Mouse (Mus musculus) urinary bladder, postnatal 4 days (tissue): ENCODE measurements around the gene Tbx4.

Experiments
- DNase-seq, 2 experiments: peaks; one replicate each; pipeline ENCODE4 v3.0.0; 2021 to 2022; ENCODE audit warnings: low spot score in 2 of 2

Gene Tbx4

DNA sequence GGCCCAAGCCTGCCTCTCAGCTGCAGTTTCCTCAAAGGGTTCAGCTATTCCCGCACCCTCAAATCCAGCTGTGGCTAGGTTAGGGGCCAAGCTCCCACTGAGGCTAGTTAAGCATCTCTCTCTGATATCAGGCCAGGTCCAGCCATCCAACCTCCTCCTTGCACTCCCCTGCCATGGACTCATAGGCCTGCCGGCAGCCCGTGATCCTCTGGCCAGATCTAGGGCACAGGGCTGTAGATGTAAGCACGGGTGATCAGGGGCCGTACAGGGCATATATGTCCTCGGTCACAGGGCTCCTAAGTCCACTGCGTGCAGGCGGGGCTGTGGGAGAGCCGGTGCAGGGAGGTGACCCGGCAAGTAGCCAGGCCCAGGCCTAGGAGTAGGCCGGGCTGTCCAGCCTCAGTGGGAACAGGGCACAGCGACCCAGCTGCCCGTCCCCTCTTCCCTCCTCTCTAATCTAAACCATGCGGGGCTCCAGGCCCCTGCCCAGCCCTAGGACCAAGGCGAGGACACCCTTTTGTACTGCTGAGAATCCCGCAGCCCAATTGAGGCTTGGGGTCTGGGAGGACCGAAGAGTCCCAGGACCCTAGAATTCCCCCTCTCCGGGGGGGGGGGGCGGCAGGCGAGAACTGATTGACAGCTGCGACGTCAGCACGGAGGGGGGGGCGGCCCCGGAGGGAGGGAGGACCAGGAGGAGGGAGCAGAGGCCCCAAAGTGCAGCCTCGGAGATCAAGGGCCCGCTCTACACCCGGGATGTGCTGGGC is at the start of gene Tbx4:
Tbx4 (plus strand) TSS at position 758 of the 764 bp plus-strand sequence.
- no peak for DNase-seq

- DNase-seq, result no peak
Measured at GRCm38 (mm10) chr11:85836523-85837290, 49.5 kb upstream of the Tbx4 start.

GRCm38 (mm10) chr11:85837291-85837647 is 49.0 kb upstream of the Tbx4 start:
- DNase-seq, result no peak

DNA sequence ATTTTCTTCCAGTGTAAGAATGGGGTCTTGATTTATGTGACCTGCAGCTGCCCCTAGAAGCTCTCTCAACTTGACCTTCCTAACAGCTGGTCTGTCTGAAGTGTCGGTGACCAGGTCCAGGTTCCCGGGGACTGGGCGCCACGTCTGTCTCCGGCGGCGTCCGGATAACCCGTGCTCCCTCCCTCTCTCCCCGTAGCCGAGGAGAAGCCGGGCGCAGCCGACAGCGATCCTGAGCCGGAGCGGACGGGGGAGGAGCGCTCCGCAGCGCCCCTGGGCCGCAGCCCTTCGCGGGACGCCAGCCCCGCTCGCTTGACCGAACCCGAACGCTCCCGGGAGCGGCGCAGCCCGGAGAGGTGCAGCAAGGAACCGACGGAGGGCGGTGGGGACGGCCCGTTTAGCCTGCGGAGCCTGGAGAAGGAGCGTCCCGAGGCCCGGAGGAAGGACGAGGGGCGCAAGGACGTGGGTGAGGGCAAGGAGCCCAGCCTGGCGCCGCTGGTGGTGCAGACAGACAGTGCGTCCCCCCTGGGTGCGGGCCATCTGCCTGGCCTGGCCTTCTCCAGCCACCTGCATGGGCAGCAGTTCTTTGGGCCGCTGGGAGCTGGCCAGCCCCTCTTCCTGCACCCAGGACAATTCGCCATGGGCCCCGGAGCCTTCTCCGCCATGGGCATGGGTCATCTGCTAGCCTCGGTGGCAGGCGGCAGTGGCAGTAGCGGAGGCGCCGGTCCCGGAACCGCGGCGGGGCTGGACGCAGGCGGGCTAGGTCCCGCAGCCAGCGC is 48.4 kb upstream of the Tbx4 start:
- DNase-seq, result peak in 1 of 2 experiments; percentile 52

DNA sequence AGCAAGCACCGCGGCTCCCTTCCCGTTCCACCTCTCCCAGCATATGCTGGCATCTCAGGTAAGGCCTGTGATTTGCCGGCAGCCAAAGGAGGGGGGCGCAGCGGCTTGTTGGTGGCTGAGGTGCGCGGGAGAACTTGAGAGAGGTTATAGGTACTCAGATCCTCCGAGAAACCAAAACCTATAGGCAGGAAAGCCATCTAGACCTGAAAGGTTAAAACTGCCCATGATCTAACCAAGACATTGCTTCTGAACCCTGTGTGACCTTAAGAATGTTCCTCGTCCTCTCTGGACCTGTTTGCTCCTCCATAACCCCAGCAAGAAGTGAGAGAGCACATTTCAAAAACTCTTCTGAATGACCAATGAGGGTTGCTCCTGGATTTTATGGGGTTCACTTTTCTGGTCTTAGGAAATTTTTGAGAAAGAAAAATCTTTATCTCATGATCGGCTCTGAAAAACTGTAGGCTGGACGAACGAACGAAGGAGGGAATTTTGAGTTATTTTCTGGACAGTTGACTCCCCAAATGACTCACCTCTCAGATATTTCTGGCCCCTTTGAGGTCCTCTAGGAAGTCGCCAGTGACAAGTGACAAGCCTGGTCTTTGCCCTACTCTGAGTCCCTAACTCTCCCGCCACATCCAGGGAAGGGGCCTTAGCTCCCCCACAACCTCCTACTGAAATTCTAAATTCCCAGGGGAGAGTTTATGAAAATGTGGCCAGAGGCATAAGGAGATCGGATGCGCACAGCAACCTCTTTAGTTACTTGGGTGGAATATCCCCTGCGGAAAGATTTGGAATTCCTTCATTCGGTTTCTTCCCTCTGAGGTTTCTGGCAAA is 47.6 kb upstream of the Tbx4 start:
- DNase-seq, result no peak

GRCm38 (mm10) chr11:85839258-85840030 is 46.8 kb upstream of the Tbx4 start:
- no peak for DNase-seq

- no peak for DNase-seq
Measured at GRCm38 (mm10) chr11:85840031-85840802, 46.0 kb upstream of the Tbx4 start.

DNA sequence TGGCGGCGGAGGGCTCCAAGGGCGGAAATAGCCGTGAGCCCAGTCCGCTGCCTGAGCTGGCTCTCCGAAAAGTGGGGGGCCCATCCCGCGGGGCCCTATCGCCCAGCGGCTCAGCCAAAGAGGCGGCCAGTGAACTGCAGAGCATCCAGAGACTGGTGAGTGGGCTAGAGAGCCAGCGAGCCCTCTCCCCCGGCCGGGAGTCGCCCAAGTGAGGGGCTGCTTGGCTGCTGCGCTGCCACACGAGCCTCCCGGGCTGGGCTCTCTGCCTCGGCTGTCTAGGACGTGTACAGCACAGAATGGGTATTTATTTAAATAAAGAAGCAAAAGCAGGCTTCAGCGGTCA is 45.4 kb upstream of the Tbx4 start:
- peak in 1 of 2 experiments; percentile 20 for DNase-seq

GRCm38 (mm10) chr11:85841211-85841681 is 45.0 kb upstream of the Tbx4 start:
- peak in 1 of 2 experiments; percentile 29 for DNase-seq

DNA sequence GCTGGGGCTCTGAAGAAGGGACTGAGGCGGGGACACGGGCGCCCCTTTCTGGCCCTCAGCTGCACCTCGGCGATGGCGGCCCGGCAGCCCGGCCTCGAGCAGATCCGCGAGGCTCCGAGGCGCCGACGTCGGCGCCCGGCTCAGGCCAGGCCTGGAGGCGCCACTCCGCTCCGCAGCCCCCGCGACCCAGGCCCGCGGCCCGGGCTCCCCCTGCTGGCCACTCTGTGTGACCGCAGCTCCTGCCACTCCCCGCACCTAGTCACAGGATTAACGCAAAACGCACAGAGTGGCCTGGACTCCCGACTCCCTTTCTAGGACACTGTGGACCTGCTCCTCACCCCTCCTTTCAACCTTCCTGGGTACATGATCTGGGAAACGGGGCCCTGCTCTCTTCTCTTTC is 44.2 kb upstream of the Tbx4 start:
- DNase-seq, result peak; percentile 78 to 82

DNA sequence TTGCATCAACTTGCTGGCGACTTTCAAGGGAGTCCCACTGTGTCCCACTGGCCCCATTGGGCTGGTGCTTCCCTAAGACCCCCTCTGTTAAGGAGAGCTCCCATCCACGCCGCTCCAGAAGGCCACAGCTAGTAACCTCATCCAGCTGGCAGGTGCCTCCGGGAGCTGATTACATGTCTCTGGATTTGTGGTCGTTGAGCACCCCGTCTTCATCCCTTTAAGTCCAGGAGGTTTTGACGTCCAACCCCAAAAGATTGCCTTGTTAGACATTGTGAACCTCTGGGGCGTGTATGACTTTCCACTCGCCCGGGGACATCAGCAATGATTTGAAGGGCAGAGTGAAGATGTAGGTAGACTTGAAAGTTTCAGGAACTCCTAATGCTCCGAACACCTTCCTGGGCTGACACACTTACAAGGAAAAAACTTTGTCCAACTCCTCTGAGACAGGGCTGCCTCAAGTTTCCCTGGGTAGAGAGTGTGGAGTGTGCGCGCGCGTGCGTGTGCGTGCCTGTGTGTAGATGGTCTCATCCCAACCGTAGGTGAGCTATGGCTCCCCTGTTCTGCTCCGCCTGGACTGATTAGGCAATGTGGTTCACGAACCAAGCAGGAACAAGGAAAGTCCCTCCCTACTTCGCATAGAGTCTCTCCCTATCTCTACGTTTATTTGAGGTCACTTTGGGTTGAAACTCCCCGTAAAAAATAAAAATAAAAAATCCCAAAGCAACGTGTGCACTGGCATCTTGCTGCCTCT is 43.5 kb upstream of the Tbx4 start:
- peak in 1 of 2 experiments; percentile 27 for DNase-seq

DNA sequence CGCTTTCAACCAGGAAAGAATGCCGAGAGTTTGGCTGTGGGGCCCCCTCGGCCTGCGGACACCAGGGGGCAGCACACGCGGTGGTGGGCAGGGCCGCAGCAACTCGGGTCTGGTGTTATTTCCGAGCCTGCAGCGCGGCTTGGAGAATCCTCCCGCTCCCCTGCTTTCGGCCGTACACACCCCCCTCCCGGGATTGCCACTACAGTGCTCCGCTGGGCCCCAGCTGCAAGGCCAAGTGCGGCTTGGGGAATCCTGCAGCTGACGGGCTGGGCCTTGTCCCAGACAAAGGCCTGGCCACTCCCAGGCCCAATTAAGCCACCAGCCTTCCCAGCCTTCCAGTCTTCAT is 42.9 kb upstream of the Tbx4 start:
- peak; percentile 87 to 88 for DNase-seq

DNA sequence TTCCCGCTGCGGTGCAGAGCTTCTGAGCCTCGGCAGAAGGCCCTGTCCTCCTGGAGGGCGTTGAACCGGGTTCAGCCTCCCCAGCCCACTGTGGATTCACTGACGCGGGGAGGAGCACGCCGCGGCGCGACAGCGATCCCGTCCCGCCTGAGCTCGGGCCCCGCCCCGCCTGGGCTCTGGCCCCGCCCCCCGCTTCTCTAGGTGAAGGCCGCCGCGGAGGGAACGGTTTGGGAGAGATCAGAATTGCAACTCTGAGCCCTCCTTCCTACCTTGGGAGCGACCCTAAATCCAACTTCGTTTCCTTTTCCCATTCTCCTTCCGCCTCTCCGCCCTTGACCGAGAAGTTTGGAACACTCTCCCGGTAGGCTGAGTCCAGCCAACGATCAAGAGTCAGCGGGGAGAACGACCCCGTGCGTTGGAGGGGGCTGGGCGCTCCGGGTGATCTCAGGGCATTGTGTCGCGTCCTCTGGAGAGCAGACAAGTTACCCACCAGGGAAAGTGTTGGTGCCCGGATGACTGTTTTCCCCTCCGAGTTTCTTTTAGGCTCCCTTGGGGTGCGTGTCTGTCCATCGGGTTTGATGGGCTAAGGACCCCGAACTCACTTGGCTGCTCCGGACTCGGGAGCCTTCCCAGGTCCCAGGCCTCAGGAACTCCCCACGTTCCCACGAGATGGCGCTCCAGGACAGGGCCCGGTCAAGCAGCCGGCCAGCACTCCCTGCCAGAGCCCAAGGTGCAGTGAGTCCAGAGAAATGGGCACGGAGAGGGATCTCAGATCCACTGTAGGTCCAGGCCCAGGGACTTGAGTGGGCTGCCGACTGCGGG is 41.9 kb upstream of the Tbx4 start:
- peak; percentile 88 to 94 for DNase-seq

GRCm38 (mm10) chr11:85844971-85845370 is 41.3 kb upstream of the Tbx4 start:
- no peak for DNase-seq

- DNase-seq, result no peak
Measured at GRCm38 (mm10) chr11:85845921-85846320, 40.3 kb upstream of the Tbx4 start.

- DNase-seq, result no peak
Measured at GRCm38 (mm10) chr11:85846509-85846908, 39.7 kb upstream of the Tbx4 start.

DNA sequence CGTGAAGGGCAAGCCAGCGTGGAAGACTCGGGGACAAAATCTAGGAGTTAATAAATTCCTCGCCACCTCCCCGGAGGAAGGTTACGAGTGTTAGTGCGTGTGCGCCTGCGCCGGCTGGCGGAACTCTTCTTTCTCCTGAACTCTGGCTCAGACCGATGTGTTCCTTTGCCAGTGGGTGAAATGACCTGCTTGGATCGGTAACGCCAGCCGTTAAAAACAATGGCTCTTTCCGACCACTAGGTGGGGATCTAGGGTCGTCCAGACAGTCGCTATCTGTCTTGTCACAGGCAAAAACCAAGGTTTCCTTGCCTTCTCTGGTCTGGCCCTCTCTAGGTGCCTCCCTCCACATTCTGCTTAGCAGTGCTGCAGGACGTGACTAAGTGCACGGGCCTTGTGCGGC is 37.2 kb upstream of the Tbx4 start:
- DNase-seq, result peak in 1 of 2 experiments; percentile 69

GRCm38 (mm10) chr11:85850233-85850632 is 36.0 kb upstream of the Tbx4 start, which contains the start of gene Gm11444:
Gene Gm11444, minus strand, starts transcription at chr11:85850333.
- DNase-seq, result no peak
